Mouse (Mus musculus): ENCODE measurements at regions not wholly inside any gene's neighbourhood (a gene's known extent, or its start where the extent isn't known, plus 50 kb on each side); places are given as distances from the start of the nearest gene placed in this dataset.

DNA sequence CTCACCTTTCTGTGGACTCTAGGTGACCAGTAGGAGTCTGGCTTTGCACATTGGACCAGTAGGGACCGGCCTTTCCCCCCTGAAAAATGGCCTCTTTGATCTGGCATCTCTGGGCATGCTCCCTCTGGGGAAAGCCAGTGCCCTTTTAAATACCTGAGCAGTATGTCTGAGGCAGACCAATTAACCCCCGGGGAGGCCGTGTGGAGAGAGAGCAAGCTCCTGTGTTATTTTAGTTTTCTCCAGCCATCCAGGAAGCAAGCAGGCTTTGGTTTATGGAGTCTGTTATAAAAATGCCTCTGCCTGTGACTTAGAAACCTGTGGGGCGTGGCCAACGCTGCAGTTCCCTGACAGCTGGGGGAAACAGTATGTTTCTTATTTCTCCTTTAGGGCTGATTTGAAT, 445.5 kb downstream of the Glrx3 start:
- no peak for TF ChIP-seq TAL1 (IDR thresholded peaks at IDR 0.05; ENCODE audit: low read length)
- no peak for TF ChIP-seq GATA1 (IDR thresholded peaks at IDR 0.05; ENCODE audit: low read length)
